Comparison of ENCODE assay signal across 32 mouse cellular contexts in genomic region chr7:130543181-130543580, GRCm38 (mm10). TPM values are rescaled to one million over a fixed set of nuclear protein-coding genes. Genes with fewer than 3 reads are reported as not detected.
"Had no signal": no experiment of that assay in that cellular context is flagged by ENCODE, and none has a peak within 500 bp of the region (broad histone marks: within the 10 kb centered on the region; RNA-seq: fewer than 3 reads in every experiment).

No protein-coding gene starts in this region.

- H3K4me3 ChIP-seq: limb, embryonic 10.5 days; limb, embryonic 12.5 days; limb, embryonic 13.5 days; limb, embryonic 15.5 days; liver, embryonic 12.5 days; liver, embryonic 13.5 days; liver, embryonic 15.5 days; lung, embryonic 15.5 days; megakaryocyte, embryonic 14.5 days; midbrain, embryonic 10.5 days; midbrain, embryonic 12.5 days; midbrain, embryonic 13.5 days; midbrain, embryonic 15.5 days; myocyte; neural tube, embryonic 12.5 days; neural tube, embryonic 13.5 days had no signal

- DNase-seq: left cerebral cortex, postnatal 4 days; liver; liver, embryonic 13.5 days; liver, postnatal 0 days; lung, adult 18-20 months; lung, adult 2 months; lung, embryonic 14.5 days; lung, postnatal 10 days; lung, postnatal 14 days; lung, postnatal 36 days; lung, postnatal 4 days; midbrain, embryonic 14.5 days had no signal

- H3K27me3 ChIP-seq: limb, embryonic 12.5 days; limb, embryonic 13.5 days; limb, embryonic 15.5 days; liver, embryonic 12.5 days; liver, embryonic 13.5 days; liver, embryonic 15.5 days; lung, embryonic 15.5 days; megakaryocyte, embryonic 14.5 days; midbrain, embryonic 12.5 days; midbrain, embryonic 13.5 days; midbrain, embryonic 15.5 days; neural tube, embryonic 12.5 days; neural tube, embryonic 13.5 days had no signal

- ATAC-seq: liver, embryonic 12.5 days; liver, postnatal 0 days; lung, postnatal 0 days; midbrain, embryonic 13.5 days; midbrain, embryonic 15.5 days had no signal

- H3K27ac ChIP-seq: limb, embryonic 10.5 days; limb, embryonic 12.5 days; limb, embryonic 13.5 days; limb, embryonic 15.5 days; liver, embryonic 12.5 days; liver, embryonic 13.5 days; liver, embryonic 14.5 days; liver, embryonic 15.5 days; lung, embryonic 15.5 days; macrophage; midbrain, embryonic 10.5 days; midbrain, embryonic 12.5 days; midbrain, embryonic 13.5 days; midbrain, embryonic 15.5 days; neural tube, embryonic 12.5 days; neural tube, embryonic 13.5 days had no signal

- H3K9ac ChIP-seq: limb, embryonic 12.5 days; limb, embryonic 13.5 days; limb, embryonic 15.5 days; liver, embryonic 12.5 days; liver, embryonic 13.5 days; liver, embryonic 14.5 days; liver, embryonic 15.5 days; liver, postnatal 0 days; lung, embryonic 14.5 days; lung, embryonic 15.5 days; midbrain, embryonic 12.5 days; midbrain, embryonic 13.5 days; midbrain, embryonic 15.5 days; neural tube, embryonic 12.5 days; neural tube, embryonic 13.5 days had no signal

- H3K4me2 ChIP-seq: limb, embryonic 12.5 days; limb, embryonic 13.5 days; limb, embryonic 15.5 days; liver, embryonic 11.5 days; liver, embryonic 12.5 days; liver, embryonic 13.5 days; liver, embryonic 15.5 days; lung, embryonic 14.5 days; lung, embryonic 15.5 days; midbrain, embryonic 12.5 days; midbrain, embryonic 13.5 days; midbrain, embryonic 15.5 days; neural tube, embryonic 12.5 days; neural tube, embryonic 13.5 days had no signal

- H3K9me3 ChIP-seq: limb, embryonic 10.5 days; limb, embryonic 12.5 days; limb, embryonic 13.5 days; limb, embryonic 15.5 days; liver, embryonic 12.5 days; liver, embryonic 13.5 days; liver, embryonic 15.5 days; lung, embryonic 15.5 days; megakaryocyte, embryonic 14.5 days; midbrain, embryonic 12.5 days; midbrain, embryonic 13.5 days; midbrain, embryonic 15.5 days; neural tube, embryonic 12.5 days; neural tube, embryonic 13.5 days had no signal

RNA-seq across cellular contexts. Expression of gene Tacc2, which starts 34.1 kb away (rescaled TPM):
- total RNA-seq: monocyte, adult 5-6 weeks had no signal
